Mouse (Mus musculus) ES-E14 (cell line): ENCODE results near the gene Iqsec1.

Experiments used
- HCFC1 ChIP-seq: IDR thresholded peaks from 2 replicates; pipeline ENCODE4 v1.6.1; 2012; ENCODE audit warnings: low read length, inconsistent platforms, borderline replicate concordance; ENCODE audit not compliant: insufficient read depth
- MAFK ChIP-seq: IDR thresholded peaks from 2 replicates; pipeline ENCODE4 v1.6.1; 2014; ENCODE audit warnings: mild to moderate bottlenecking, low read depth, low read length, inconsistent platforms; ENCODE audit not compliant: insufficient read depth

- no peak for TF ChIP-seq HCFC1
- no peak for TF ChIP-seq MAFK
Measured at GRCm38 (mm10) chr6:90948097-90948496, 40.4 kb downstream of the Iqsec1 start.
